Mouse (Mus musculus) embryonic facial prominence, embryonic 14.5 days (tissue): ENCODE measurements around the gene Spata31d1b. TPM values are rescaled to one million over a fixed set of nuclear protein-coding genes. Genes with fewer than 3 reads are reported as not detected.
"Not testable (repeated sequence)": the region's sequence is repeated elsewhere in the genome, so short reads cannot be mapped to it uniquely, and the experiment has no call there.

Source experiments
- ATAC-seq: fragments of 200-750 bp; cut with Nextera tagmentation; 2 replicates; pipeline ENCODE4 v1.8.0; 2017; ENCODE audit warnings: low read depth, moderate number of reproducible peaks, moderate TSS enrichment
- DNase-seq: peaks from one replicate; pipeline ENCODE4 v3.0.0-alpha.2; 2015; ENCODE audit warnings: low spot score
- H3K27ac ChIP-seq: fragments of 300-500 bp; sonication (generic); replicated peaks from 2 replicates; pipeline ENCODE4 v1.5.1; 2014; ENCODE audit warnings: low read depth, mild to moderate bottlenecking, low read length, moderate library complexity
- H3K27me3 ChIP-seq: fragments of 300-500 bp; sonication (generic); replicated peaks from 2 replicates; pipeline ENCODE4 v1.6.1; 2014; ENCODE audit warnings: low read length; ENCODE audit not compliant: control insufficient read depth, insufficient read depth
- H3K36me3 ChIP-seq: fragments of 300-500 bp; sonication (generic); 2 replicates; pipeline ENCODE4 v1.6.1; 2014; ENCODE audit warnings: low read length, mixed read lengths; ENCODE audit not compliant: control insufficient read depth, insufficient read depth
- H3K4me1 ChIP-seq: fragments of 300-500 bp; sonication (generic); 2 replicates; pipeline ENCODE4 v1.6.1; 2014; ENCODE audit warnings: antibody characterized with exemption, low read length; ENCODE audit not compliant: control insufficient read depth, insufficient read depth
- H3K4me2 ChIP-seq: fragments of 300-500 bp; sonication (generic); 2 replicates; pipeline ENCODE4 v1.6.1; 2014; ENCODE audit warnings: low read depth, mild to moderate bottlenecking, low read length, moderate library complexity, mixed read lengths
- H3K4me3 ChIP-seq: fragments of 300-500 bp; sonication (generic); 2 replicates; pipeline ENCODE4 v1.5.1; 2014; ENCODE audit warnings: low read depth, mild to moderate bottlenecking, low read length
- H3K9ac ChIP-seq: fragments of 300-500 bp; sonication (generic); 2 replicates; pipeline ENCODE4 v1.6.1; 2014; ENCODE audit warnings: low read depth, mild to moderate bottlenecking, low read length, moderate library complexity, mixed read lengths
- H3K9me3 ChIP-seq: fragments of 300-500 bp; sonication (generic); 2 replicates; pipeline ENCODE4 v1.6.1; 2016; ENCODE audit warnings: low read length; ENCODE audit not compliant: control insufficient read depth
- WGBS: fragments of 180-500 bp; shearing (Covaris S2); extraction: QIAGEN DNeasy Blood & Tissue Kit; methylation state at CpG from one replicate; pipeline ENCODE4 v1.1.7; 2014; 5-methylcytosine and 5-hydroxymethylcytosine counted together
- polyA plus RNA-seq: library from polyadenylated mRNA; unstranded; fragments of >200 nt; fragmentation: Nextera tagmentation; extraction: Ambion mirVana; gene quantifications from 2 replicates; pipeline ENCODE4 v1.2.1, GENCODE M21; 2014

The Spata31d1b gene
- polyA plus RNA-seq: 0.04 and 0.06 TPM in 2 replicates

DNA sequence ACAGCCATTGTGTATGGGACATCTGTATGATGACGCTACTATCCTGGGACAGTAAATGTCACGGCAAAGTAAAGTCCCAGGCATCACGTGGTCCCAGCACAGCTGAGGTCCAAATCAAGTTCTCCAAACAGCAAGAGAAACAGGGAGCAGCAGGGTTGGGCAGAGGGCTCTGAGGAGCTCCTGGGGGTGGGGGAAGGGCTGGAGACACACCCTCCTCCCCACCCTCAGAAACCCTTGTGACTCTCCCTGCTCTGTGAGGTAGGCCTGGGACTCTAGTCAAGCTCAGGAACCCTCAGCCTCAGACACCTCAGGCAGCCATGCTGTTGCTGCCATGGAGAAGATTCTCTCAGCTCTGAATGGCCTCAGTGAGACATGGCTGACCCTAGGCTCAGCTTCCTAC is at the start of gene Spata31d1b:
Gene Spata31d1b, plus strand, starts transcription at position 301 of the 400 bp plus-strand sequence.
- ATAC-seq, H3K27me3 ChIP-seq: not testable (repeated sequence)

GRCm38 (mm10) chr13:59663939-59664712 is 48.0 kb upstream of the Spata31d1b start:
- H3K36me3 ChIP-seq: peaks cover 37% of the 10 kb centered on the region
- H3K9me3 ChIP-seq: no peaks in the 10 kb centered on the region
- H3K4me2 ChIP-seq: no peak overlapping the region
- no peaks in the 10 kb centered on the region for H3K27me3 ChIP-seq
- H3K27ac ChIP-seq: no peak overlapping the region
- WGBS: 94% methylated on average over 19 of the region's 19 CpGs
- no peaks in the 10 kb centered on the region for H3K4me1 ChIP-seq
- DNase-seq: no peak
- no peak overlapping the region for H3K4me3 ChIP-seq
- H3K9ac ChIP-seq: no peak overlapping the region
- ATAC-seq: no peak

More for the DNA sequence above, at the start of gene Spata31d1b:
- H3K4me3 ChIP-seq, H3K9ac ChIP-seq, H3K9me3 ChIP-seq, H3K27ac ChIP-seq, H3K4me1 ChIP-seq, DNase-seq, H3K4me2 ChIP-seq, H3K36me3 ChIP-seq: not testable (repeated sequence)
- WGBS: 54% methylated on average over 3 of the region's 3 CpGs

GRCm38 (mm10) chr13:59667763-59668162 is 44.3 kb upstream of the Spata31d1b start:
- Histone ChIP-seq H3K27ac (no peak overlapping the region), H3K9me3 (no peaks in the 10 kb centered on the region), H3K36me3 (peaks cover 23% of the 10 kb centered on the region; the same call in 1 of the 2 replicates), H3K27me3 (no peaks in the 10 kb centered on the region), H3K4me3 (no peak overlapping the region), H3K4me2 (no peak overlapping the region), H3K4me1 (peaks cover 4% of the 10 kb centered on the region; the same call in 1 of the 2 replicates), H3K9ac (no peak overlapping the region)
- WGBS: 85% methylated on average over 5 of the region's 5 CpGs
- DNase-seq (no peak), ATAC-seq (no peak)

DNA sequence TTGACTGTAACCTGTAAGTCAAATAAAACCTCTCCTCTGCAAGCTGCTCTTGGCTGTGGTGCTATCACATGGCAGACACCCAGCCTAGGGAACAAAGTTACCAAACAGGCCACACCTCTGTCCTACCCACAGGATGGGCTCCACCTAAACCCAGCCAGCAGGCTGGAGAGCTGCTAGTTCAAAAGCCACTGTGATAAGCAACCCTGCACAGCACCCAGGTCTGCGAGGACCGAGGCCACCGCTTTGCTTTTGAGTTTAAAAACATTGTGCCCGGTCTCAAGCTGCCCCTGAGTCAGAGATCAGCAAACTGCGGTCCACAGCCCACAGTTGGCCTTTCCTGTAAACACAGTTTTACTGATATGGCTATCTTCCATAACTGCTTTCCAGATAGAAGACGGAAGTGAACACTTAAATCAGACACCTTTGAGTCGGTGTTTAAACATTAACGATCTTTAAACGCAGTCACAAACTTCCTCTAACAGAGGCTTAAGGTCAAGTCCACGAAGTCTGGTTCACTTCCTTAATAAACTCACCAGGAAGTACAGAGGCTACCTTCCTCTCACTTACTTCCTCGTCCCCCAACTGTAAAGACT is 43.5 kb upstream of the Spata31d1b start:
- whole genome bisulfite sequencing: 74% methylated on average over 11 of the region's 11 CpGs
- Histone ChIP-seq H3K36me3 (peaks cover 15% of the 10 kb centered on the region; the same call in 1 of the 2 replicates), H3K27me3 (no peaks in the 10 kb centered on the region), H3K9me3 (no peaks in the 10 kb centered on the region), H3K4me1 (peaks cover 9% of the 10 kb centered on the region), H3K27ac (peak overlapping the region; percentile 40; the same call in 1 of the 2 replicates), H3K4me2 (no peak overlapping the region), H3K9ac (no peak overlapping the region), H3K4me3 (no peak overlapping the region)
- ATAC-seq (no peak; the same call in 1 of the 2 replicates), DNase-seq (no peak)

DNA sequence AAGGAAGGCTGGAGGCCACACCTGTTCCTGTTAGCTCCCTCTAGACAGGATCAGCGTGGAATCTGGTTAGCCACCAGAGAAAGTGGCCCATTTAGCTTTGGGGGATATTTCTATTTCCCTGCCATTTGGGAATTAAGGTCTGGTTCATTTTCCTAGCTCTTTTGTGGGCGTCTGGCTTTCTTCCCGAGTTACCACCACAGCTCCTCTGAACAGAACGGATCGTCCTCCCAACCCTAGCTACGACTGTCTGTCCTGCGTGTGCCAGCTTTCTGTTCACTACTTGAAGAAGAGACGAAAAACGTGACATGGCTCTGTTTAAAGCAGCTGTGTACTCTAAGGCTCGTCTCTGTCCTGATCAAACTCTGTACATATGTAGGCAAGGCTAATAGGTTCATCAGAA is 42.1 kb upstream of the Spata31d1b start:
- no peak overlapping the region for H3K4me2 ChIP-seq
- H3K36me3 ChIP-seq: 0 out of 2 replicates have a peak, but pooled peaks cover 2% of the 10 kb centered on the region
- ATAC-seq (no peak), DNase-seq (no peak)
- H3K27ac ChIP-seq: no peak overlapping the region
- H3K9ac ChIP-seq: no peak overlapping the region
- 81% methylated on average over 10 of the region's 10 CpGs for WGBS
- H3K4me3 ChIP-seq: no peak overlapping the region
- H3K27me3 ChIP-seq: no peaks in the 10 kb centered on the region
- no peaks in the 10 kb centered on the region for H3K9me3 ChIP-seq
- peaks cover 16% of the 10 kb centered on the region for H3K4me1 ChIP-seq

DNA sequence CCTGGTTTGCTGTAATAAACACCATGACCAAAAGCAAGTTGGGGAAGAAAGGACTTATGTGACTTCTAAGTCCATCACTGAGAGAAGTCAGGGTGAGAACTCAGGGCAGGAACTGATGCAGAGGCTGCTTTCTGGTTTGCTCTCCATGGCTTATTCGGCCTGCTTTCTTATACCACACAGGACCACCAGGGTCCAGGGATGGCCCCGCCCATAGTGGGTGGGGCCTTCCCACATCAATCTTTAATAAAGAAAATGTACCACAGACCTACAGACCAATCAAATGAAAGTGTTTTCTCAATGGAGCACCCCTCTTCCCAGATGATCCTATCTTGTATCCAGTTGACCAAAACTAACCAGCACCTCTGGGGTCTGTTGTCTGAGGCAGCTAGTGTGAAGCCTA is 40.6 kb upstream of the Spata31d1b start:
- ATAC-seq: no peak
- DNase-seq: no peak

GRCm38 (mm10) chr13:59672248-59672647 is 39.8 kb upstream of the Spata31d1b start:
- Histone ChIP-seq H3K36me3 (no peaks in the 10 kb centered on the region), H3K9me3 (no peaks in the 10 kb centered on the region), H3K27ac (no peak overlapping the region), H3K9ac (no peak overlapping the region), H3K4me1 (peaks cover 16% of the 10 kb centered on the region), H3K4me3 (no peak overlapping the region), H3K27me3 (no peaks in the 10 kb centered on the region), H3K4me2 (no peak overlapping the region)
- WGBS: 56% methylated on average over 6 of the region's 6 CpGs
- DNase-seq (no peak), ATAC-seq (no peak)

More for the DNA sequence above, 40.6 kb upstream of the Spata31d1b start:
- WGBS: 67% methylated on average over 2 of the region's 2 CpGs
- no peak overlapping the region for H3K4me3 ChIP-seq
- H3K27ac ChIP-seq: no peak overlapping the region
- H3K27me3 ChIP-seq: no peaks in the 10 kb centered on the region
- peaks cover 16% of the 10 kb centered on the region for H3K4me1 ChIP-seq
- H3K9me3 ChIP-seq: no peaks in the 10 kb centered on the region
- no peak overlapping the region for H3K9ac ChIP-seq
- H3K4me2 ChIP-seq: no peak overlapping the region
- no peaks in the 10 kb centered on the region for H3K36me3 ChIP-seq

- 44% methylated on average over 7 of the region's 7 CpGs for WGBS
These were observed 38.5 kb upstream of the Spata31d1b start for GRCm38 (mm10) chr13:59673597-59673996.

More at GRCm38 (mm10) chr13:59673597-59673996, 38.5 kb upstream of the Spata31d1b start:
- no peaks in the 10 kb centered on the region for H3K9me3 ChIP-seq
- DNase-seq (no peak), ATAC-seq (no peak)
- no peak overlapping the region for H3K27ac ChIP-seq
- no peaks in the 10 kb centered on the region for H3K36me3 ChIP-seq
- H3K4me3 ChIP-seq: no peak overlapping the region
- H3K27me3 ChIP-seq: no peaks in the 10 kb centered on the region
- H3K4me2 ChIP-seq: peak overlapping the region; percentile 81; the same call in 1 of the 2 replicates
- no peak overlapping the region for H3K9ac ChIP-seq
- H3K4me1 ChIP-seq: peaks cover 16% of the 10 kb centered on the region
